Mouse (Mus musculus): ENCODE results near the gene Ccdc88b.
"Not testable (repeated sequence)": the region's sequence is repeated elsewhere in the genome, so short reads cannot be mapped to it uniquely, and the experiment has no call there.

The Ccdc88b gene

DNA sequence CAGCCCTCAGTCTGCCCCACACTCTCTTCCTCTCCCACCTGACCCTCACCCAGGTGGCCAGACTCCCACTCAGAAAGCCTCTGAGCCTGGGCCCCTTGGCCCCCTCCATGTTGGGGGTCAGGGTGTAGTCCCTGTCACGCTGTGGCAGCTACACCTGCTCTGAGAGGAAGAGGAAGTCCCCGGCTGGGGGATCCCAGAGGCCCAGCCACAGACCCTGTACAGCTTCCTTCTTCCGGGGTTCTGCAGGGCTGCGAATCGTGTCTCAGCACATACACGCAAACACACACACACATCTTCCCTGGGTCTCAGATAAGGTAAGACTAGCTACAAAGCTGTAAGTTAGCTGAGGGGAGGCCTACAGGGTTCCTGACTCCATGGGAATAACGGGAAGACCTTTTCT, at the start of gene Ccdc88b:
Gene Ccdc88b (minus strand): TSS at position 181 of the 400 bp plus-strand sequence.
- no peak for DNase-seq (ENCODE audit: inconsistent ontology term)

- DNase-seq (ENCODE audit: inconsistent ontology term) = no peak
Observed at GRCm38 (mm10) chr19:6907094-6907493, 49.1 kb upstream of the Ccdc88b start.

DNA sequence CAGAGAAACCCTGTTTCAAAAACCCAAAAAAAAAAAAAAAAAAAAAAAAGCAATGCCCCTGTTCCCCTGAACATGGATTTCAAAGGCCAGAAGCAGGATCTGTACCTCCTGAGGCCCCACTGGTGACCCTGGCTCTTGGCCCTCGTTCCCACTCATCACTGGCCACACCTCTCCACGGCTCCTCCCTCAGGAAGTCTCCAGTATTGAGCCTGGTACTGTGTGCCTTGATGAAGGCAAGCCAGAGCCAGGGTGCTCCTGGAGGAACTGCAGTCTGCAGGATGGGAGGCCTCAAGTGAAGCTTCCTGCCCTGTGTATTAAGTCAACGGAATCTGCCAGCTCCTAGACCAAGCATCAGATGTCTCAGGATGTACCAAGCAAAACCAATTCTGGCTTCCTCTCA, 48.2 kb upstream of the Ccdc88b start:
- no peak for DNase-seq (ENCODE audit: inconsistent ontology term)

- no peak for DNase-seq (ENCODE audit: inconsistent ontology term)
Observed at GRCm38 (mm10) chr19:6905498-6906159, 47.6 kb upstream of the Ccdc88b start.

GRCm38 (mm10) chr19:6904846-6905245, 46.8 kb upstream of the Ccdc88b start:
- DNase-seq (ENCODE audit: inconsistent ontology term) = no peak

DNA sequence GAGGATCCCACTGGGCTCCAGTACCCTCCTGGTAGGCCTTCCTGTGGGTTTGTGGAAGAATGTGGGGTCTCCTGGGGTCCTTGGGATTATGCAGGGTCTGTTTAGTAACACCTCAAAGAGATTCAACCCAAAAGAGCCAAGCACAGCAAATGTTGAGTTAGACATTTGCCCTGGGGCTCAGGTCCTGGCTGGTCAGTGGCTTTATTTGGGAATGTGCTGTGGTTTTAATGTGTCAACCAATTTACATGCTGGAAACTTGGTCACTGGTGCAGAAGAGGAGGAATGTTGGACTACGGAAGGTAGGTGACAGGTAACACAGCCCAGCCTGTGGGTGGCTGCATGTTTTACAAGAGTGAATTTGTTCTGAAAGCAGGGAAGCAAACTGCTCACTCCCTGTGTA, 45.0 kb upstream of the Ccdc88b start:
- DNase-seq (ENCODE audit: inconsistent ontology term) = no peak

DNA sequence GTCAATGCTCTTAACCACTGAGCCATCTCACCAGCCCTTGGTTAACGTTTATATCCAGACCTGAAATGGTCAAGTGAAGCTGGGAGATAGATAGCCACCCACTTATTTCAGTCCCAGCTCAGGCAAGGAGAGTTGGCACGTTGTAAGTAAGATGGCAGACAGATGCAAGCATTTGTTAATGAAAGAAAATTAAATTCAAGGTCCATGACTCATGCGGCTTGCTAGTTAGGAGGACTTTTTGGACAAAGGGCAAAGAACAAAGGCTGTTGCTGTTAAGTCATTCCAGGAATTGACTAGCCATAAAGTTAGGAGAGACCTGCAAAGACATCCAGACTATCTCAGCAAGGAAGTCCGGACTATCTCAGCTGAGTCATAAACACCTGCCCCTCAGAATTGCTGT, 41.6 kb upstream of the Ccdc88b start:
- peak; percentile 31 for DNase-seq (ENCODE audit: inconsistent ontology term)

DNA sequence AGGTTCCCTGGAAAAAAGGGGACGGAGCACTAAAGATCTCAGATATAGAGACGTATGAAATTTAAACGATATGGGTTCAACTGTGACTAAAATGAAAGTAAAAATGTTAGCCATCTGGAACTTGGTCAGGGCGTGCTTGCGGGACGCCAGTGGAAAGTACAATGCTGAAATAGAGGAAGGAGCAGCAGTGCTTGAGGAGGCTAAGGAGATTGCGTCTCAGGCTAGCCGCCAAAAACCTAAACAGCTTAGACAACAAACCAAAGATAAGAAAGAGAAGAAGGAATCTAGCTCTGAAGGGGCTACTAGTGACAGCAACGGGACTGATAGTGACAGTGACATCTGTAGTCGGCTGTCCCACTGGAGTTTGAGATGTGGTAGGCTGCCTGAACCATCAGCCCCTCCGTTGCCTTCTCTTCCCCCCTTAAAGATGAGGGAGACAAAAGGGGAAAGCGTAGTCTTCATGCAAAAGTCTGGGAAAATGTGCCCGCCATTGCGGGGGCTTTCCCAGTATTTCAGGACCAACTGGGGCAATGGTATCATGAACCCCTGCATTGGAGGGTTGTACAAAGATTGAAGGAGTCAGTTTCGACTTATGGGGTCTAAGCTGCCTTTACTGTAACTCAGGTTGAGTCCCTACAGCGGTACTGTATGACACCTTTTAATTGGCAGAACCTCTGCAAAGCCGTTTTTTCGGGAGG, 37.7 kb upstream of the Ccdc88b start:
- DNase-seq (ENCODE audit: inconsistent ontology term) = not testable (repeated sequence)

- DNase-seq (ENCODE audit: inconsistent ontology term) = no peak
Observed at GRCm38 (mm10) chr19:6893731-6894451, 35.9 kb upstream of the Ccdc88b start.

GRCm38 (mm10) chr19:6892512-6892911, 34.5 kb upstream of the Ccdc88b start:
- DNase-seq (ENCODE audit: inconsistent ontology term) = no peak

- DNase-seq (ENCODE audit: inconsistent ontology term) = no peak
Observed at GRCm38 (mm10) chr19:6877965-6878364, 20.0 kb upstream of the Ccdc88b start.

- DNase-seq (ENCODE audit: inconsistent ontology term) = peak; percentile 67
Observed at GRCm38 (mm10) chr19:6876799-6877198, 18.8 kb upstream of the Ccdc88b start.

- DNase-seq (ENCODE audit: inconsistent ontology term) = no peak
Observed at GRCm38 (mm10) chr19:6875834-6876233, 17.8 kb upstream of the Ccdc88b start.

DNA sequence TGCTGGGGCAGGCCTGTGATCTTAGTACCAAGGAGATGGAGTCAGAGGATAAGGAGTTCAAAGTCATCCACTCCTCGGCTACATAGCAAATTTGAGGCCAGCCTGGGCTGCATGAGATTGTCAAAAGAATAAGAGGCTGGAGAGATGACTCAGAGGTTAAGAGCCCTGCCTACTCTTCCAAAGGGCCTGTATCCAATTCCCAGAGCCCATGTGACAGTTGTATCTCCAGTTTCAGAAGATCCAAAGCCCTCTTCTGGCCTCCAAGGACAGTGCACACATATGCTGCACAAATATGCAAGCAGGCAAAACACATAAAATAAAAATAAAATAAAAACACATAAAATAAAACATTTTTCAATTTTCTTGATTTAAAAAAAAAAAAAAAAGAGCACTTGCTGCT, 16.2 kb upstream of the Ccdc88b start:
- DNase-seq (ENCODE audit: inconsistent ontology term) = no peak

- DNase-seq (ENCODE audit: inconsistent ontology term) = no peak
Observed at GRCm38 (mm10) chr19:6872701-6873100, 14.7 kb upstream of the Ccdc88b start.

DNA sequence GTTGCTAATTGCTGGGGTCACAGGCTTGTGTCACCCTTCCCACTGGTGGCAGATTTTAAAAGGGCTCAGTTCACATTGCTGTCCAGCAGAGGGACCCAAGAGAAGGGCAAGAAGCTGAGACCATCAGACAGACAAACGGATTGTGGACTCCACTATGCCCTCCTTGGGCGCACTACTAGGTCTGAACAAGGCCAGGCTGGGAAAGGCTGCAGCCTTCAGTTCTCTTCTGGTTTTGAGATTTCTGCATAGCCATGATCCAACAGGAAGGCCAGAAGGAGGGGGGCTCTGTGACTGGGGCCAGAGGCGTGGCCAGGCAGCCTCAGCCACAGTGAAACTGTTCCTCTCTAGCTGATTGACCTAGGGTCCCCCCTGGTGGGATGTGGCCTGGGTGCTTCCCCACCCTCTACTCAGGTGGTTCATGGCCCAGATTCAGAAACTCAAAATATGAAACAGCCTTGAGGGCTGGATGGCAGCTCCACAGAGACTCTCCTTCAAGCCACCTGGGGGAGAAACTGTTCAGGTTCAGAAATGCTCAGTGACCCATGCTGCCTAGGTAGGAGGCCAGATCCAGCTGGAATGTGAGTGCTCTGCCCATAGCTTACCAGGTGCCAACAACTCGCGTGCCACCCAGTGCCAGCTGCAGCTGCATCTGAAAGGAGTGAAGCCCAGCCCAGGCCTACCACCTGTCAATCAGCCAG, 13.7 kb upstream of the Ccdc88b start:
- peak; percentile 33 for DNase-seq (ENCODE audit: inconsistent ontology term)

GRCm38 (mm10) chr19:6869355-6869754, 11.3 kb upstream of the Ccdc88b start:
- DNase-seq (ENCODE audit: inconsistent ontology term) = peak; percentile 61

GRCm38 (mm10) chr19:6861451-6861850, 3.4 kb upstream of the Ccdc88b start:
- no peak for DNase-seq (ENCODE audit: inconsistent ontology term)

- no peak for DNase-seq (ENCODE audit: inconsistent ontology term)
Observed at GRCm38 (mm10) chr19:6860706-6861105, 2.7 kb upstream of the Ccdc88b start.

GRCm38 (mm10) chr19:6859971-6860370, 2.0 kb upstream of the Ccdc88b start:
- no peak for DNase-seq (ENCODE audit: inconsistent ontology term)

GRCm38 (mm10) chr19:6859032-6859651, 1.1 kb upstream of the Ccdc88b start:
- no peak for DNase-seq (ENCODE audit: inconsistent ontology term)

Data from Muller cell, postnatal 12 days (primary cell).